Mouse (Mus musculus) cerebellum, adult 11-12 months (tissue): ENCODE data around the gene Eno4.

Experiments used
- DNase-seq: peaks from one replicate; pipeline ENCODE4 v3.0.0; 2022

Gene Eno4

DNA sequence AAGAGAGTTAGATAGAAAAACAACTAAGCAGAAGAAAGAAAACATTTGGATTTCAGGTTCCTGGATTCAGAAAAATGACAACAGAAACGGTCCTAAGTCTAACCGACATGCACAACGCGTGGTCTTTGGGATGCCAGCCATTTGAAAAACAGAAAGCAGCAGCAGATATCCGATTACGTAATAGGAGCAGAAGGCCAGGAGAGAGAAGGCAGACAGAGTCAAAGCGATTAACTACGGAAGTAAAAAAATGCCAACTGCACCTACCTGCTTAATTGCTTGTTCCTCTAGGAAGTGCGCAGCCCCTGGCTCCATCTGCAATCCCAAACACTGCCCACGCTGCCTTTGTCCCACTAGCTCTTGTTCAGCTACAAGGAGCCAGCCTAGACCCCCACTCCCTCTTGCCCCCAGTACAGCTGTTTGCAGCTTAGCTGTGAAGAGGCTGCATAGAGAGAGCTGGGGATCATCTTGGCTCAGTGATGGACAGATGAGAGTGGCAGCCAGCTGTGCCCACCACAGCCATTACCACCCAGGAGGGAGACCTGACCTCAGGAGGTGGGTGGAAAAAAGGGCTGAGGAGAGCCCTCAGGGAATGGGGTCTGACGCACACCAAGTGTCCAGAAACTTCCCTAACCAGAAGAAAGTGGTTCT, 32.1 kb downstream of the Eno4 start:
- no peak for DNase-seq

DNA sequence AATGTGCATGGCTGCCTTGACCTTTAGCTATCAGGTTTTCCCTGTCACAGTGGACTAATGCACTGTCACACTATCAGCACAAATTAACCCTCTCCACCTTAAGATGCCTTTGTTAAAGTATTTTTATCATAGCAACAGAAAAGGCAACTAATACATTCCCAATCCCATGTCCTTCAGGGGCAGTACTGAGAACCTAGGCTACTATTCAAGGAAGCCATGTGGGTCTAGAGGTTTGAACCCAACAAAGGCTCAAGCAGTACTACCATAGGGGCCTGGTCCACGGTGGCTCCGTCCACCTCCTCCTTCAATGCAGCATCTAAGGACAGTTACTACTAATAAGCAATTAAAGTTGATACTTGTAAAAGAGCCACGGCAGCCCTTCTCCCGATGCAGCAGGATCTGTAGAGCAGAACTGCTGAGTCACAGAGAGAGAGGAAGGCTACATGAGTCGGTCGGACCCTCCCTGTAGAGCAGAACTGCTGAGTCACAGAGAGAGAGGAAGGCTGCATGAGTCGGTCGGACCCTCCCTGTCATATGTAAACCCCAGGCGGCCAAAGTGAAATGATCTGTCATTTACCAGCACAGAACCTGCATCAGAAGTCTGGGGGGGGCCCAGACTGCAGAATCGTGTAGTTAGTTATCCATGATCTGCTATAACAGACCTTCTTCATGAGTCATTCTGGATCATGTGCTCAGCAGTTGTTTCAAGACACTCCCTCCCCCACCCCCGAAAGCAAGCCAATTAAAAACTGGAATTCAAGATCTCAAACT, 35.4 kb downstream of the Eno4 start:
- DNase-seq, result no peak

DNA sequence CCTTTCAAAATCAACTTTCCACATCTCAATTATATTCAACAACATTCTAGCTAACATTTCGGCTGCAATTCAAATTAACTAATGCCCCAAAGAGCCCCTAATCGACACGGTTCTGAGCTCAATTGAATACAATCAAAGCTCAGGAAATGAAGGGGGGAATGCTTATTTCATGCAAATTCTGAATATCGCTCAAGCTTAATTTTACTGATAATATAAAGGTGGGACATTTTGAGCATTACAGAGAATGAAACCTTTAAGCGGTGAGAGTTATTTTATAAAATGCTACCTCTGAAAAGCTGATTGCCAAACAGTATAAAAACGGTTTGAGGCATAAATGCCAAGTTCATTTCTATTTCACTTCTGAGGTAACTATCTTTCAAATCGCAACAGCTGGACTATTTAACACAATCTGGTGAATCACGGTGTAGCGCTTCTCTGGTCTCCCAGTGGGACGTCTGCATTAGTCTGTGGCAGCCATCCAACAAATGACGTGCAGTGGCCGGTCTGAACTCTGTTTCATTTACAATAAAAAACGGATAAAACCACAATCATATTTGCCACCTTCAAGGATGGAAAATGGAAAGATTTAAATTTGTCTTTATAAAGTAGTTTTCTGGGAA, 36.3 kb downstream of the Eno4 start:
- DNase-seq, result no peak

DNA sequence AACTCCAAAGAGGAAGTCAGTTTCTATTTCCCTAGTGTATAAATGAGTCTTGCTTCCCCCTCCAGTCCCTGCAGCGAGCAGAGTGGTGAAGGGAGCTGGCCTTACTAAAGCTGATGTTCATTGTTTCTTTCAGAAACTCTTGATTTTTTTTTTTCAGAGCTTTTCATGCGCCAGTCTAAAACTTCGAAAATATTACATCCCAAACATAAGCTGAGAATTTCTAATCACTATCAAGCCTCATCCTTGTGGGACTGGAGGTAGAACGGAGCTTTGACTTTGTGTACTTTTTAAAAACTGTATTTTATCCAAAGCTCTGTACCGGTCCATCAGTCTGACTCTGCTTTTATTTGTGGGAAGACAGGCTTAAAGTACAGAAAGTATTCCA, 36.8 kb downstream of the Eno4 start:
- no peak for DNase-seq

DNA sequence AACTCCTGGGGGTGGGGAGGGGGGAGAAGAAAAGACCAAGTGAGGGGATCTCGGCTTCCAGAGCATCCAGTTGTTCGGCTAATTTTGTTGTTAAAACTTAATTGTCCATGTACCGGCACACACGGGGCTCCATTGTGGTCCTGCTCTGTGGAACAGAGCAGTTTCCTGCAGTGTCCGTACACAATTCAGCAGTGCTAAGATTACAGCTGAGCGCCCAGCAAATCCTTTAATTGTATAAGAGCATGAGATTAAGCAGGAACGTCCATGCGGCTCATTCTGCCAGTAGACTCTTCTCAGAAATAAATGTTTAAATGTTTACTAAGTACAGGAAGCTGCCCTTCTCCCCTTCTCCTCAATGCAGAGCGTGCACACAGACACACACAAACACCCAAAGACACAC, 38.3 kb downstream of the Eno4 start:
- DNase-seq, result no peak

GRCm38 (mm10) chr19:59002827-59003226, 59.6 kb downstream of the Eno4 start:
- DNase-seq, result no peak

DNA sequence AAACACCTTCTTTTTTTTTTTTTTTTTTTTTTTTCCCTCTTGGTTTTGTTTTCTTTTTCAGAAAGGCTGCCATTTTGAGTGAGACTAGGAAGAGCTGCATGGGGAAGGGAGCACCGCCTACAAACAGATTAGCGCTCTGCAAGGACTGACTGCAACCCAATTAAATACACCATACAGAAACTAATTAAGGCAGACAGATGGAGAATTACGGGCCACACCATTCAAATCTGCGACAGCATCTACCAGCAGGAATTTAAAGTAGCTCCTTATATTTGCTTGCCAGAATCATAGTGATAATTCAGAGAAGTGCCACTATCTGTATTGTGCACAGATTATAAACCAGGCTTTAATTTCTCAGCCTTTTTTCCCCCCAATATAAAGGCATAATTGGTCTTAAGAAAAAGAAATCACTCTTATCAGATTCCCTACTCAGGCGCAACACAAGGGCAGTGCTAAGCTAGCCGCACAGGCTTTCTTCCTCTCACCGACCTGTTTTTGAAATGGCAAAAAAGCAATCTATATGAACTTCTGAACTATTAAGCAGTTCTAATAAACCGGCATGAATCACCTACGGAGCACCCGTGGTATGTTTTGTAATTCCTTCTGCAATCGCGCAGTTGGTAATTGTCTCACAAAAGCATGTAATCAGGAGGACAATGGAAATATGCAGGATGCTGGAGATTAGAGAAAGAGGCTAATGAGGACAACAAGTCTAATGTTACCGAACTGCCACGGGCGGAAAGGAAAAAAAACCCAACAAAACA, 63.5 kb downstream of the Eno4 start:
- no peak for DNase-seq

- no peak for DNase-seq
Measured at GRCm38 (mm10) chr19:59010802-59011201, 67.6 kb downstream of the Eno4 start.
